Mouse (Mus musculus) cerebellum, postnatal 14 days (tissue): ENCODE measurements around the gene Btn1a1.

Experiments
- DNase-seq, 2 experiments: peaks; one replicate each; pipeline ENCODE4 v3.0.0; 2021; ENCODE audit warnings: mixed read lengths in 2 of 2

Gene Btn1a1

DNA sequence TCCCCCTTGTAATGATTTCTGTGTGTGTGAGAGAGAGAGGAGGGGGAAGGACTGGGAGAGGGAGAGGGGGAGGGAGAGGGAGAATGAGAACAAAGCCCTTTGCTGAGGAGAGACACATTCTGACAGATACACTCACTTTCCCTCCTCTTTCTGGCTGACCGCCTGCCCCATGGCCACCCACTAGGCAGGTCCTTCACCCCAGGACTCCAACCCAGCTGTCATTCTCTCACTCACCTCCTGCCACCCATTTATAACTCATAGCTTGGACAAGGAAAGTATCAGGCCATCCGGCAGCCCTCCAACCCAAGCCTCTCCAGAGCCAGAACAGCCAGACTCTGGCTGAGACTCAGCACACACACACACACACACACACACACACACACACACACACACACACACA, 10.0 kb upstream of the Btn1a1 start:
- peak; percentile 78 to 86 for DNase-seq

DNA sequence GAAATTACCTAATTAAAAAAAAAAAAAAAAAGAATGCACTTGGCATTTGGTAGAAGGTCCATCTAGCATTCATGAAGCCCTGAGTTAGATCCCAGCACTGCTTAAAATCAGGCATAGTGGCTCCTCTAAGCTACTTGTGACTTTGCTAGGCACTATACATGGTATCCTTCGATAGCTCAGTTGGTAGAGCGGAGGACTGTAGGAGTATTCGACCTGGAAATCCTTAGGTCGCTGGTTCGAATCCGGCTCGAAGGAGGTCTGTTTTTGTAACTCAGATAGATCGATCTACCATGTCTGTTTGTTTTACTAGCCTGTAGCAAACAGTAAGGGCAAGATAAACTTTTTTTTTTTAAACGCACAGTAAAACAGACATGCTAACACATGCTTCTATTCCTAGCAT, 1.2 kb upstream of the Btn1a1 start:
- peak; percentile 75 to 77 for DNase-seq

DNA sequence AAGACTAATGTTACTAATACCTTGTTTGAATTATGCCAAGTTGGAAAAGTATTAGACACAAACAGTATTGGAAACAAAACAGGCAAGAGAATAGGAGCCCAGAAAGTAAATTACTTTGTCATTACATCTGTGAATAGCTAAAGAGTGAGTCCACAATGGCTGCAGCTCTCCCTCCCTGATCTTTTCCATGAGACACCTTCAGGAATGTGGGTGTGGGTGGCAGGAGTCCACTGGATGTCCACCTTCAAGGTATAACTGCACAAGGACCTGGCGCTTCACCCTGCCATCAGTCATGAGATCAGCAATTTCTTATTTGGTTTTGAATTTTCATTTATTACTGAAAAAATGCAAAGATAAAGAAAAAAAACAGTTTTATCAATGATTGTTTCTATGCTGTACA, 605 bp upstream of the Btn1a1 start:
- no peak for DNase-seq

DNA sequence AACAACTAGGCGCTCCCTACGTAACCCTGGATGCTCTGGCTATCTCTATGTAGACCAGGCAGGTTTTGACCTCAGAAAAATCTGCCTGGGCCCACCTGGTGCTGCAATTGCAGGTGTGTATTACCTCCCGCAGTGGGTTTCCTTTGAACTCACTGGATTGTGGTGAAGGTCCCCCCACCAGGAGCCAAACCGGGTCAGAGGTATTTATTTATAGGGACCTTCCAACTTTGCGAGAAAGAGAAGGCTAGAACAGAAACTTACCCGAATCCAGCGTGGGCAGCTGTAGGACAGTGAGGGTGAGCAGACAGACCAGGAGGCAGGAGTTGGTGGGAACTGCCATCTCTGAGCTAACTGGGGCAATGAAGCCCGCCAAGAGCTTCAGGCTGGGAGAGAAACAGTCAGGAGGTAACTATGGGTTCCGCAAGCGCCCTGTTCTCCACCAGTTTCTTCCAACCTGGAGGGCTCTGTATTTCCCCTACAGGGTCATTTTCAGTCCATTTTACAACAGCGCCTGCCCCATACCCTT, 797 bp downstream of the Btn1a1 start:
- no peak for DNase-seq

DNA sequence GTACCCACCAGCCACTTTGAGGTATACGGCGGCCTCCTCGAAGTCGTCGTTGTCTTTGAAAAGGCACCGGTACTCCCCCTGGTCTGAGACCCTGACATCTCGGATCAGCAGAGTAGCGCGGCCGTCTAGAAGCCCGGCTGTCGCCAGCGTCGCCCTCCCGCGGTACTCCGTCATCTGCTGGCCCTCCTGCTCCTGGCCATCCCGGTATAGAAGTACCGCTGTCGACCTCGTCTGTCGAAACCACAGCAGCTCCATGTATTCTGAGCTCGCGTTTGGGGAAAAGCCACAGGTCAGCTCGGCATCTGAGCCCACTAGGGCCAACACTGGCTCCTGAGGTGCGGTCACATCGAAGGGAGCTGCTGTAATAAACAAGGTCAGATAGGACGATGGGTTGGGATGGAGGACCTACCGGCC, 1.5 kb downstream of the Btn1a1 start:
- peak; percentile 65 for DNase-seq

DNA sequence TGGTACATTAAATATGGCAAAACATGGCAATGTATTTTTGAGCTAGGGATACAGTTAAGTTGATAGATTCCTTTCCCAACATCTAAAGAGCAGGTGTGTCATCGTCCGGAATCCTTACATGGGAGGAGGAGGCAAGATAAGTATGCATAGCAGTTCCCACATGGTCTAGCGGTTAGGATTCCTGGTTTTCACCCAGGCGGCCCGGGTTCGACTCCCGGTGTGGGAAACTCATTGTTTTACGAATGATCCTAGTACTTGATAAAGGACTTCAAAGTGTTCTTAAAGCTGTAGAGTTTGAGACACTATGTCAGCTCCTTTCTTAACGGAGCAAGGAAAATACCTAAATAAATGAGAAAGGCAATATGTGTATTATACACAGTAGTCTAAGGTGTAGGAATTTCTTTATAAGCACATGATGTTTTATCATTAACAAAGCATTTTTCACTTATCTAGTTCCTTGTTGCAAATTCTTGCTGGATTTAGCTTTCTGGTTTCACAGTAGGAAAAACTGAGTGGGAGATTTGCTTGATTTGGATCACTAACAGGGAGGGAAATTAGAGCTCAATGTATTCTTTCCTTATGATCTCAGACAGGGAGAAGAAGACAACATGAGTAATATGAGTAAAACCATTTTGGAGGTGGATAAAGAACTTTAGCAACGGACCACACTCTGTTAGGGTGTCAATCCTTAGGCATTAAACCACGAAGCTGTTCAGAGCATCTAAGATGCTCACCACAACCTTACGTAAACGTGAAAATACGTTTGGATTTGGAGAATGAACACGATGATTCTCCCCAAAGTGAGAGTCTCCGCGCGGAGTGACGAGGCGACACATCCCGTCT, 2.1 kb downstream of the Btn1a1 start:
- DNase-seq = peak; percentile 88 to 89

DNA sequence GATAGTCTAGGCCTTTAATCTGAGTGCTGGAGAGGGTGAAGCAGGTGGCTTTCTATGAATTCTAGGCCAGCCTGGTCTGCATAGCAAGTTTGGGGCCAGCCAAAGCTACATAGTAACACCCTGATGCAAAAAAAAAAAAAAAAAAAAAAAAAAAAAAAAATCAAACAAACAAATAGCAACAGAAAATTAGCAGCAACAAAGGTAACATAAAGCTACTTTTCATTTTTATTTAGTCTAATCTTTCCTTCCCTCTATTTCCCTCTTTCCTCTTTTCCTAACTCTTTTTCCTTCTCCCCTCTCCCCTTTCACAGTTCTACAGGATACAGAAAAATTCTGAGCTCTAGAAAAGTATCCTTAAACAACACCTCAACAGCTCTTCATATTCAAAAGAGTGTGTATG, 3.0 kb downstream of the Btn1a1 start:
- DNase-seq = no peak

DNA sequence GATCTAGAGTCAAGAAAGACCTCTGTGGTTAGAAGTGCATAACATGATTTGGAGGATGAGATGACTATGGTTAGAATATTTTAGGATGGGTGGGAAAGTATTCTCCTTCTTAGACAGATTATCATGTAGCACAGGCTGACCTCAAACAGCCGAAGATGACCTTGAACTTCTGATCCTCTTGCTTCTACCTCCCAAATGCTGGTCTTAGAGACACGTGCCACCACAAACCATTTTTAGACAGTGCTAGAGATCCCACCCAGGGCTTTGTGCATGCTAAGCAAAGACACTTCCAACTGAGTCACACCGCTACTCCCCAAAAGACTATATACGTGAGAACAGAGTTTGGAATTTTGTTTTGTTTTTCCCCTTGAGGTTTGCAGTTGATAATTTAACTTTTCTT, 3.6 kb downstream of the Btn1a1 start:
- DNase-seq = no peak

DNA sequence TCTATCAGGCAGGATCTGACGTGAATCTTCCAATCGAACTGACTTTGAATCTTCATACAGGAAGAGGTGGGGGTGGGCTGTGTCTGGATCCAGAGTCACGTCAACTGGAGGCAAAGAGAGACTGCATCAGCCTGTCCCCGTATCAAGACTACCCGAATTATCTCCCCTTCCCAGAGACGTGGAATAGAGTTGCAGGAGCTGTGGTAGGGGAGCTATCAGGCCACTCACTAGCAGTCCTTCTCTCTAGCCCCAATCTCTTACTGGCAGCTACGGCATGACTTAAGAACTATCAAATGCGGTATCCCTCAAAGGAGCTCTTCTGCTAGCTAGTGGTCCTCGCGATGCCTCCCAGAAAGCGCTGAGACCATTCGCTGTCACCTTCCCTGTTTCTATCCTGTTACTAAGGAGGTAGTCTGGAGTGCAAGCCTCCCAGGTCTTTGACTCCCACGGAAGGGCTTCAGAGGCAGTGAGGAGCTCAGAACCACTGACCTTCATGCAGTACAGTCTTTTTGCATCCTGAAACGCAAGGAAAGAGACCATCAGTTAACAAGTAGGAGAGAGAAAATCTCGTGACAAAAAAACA, 6.3 kb downstream of the Btn1a1 start:
- DNase-seq = no peak

DNA sequence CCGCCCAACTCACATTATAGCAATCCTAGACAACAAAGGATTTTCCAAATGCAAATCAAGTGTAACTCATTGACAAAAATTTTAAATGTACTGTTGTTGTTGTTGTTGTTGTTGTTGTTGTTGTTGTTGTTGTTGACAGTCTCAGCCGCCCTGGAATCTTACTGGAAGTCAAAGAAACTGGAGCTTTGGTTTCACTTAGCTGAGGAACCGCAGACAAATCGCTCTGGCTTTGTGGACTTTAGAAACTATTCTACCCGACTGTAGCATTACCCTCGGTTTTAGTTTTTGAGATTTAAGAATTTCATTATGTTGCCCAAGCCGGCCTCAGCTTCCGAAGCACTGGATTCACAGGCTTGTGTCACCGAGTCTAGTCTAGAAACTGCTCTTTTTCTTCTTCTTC, 11.8 kb downstream of the Btn1a1 start:
- DNase-seq = peak in 1 of 2 experiments; percentile 10

DNA sequence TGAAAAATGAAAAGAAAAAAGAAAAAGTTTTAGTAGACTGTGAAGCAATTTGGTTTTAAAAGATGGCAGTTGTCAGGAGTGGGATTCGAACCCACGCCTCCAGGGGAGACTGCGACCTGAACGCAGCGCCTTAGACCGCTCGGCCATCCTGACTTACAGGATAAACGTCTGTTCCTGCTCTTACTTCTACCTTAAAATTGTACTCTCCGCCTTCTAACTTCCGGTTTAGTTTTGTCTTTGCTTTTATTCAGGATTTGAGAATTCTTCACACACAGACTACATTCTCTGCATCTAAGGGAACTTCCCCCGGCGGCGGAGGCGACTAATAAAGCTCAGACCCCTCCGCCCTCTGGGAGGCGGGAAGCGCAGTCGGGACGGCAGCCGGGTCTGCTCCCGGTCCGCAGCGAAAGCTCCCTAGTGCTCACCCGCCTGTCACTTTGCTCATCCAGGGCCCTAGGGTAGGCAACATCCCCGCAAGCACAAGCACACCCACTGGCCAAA, 12.3 kb downstream of the Btn1a1 start:
- DNase-seq = peak; percentile 80 to 87

DNA sequence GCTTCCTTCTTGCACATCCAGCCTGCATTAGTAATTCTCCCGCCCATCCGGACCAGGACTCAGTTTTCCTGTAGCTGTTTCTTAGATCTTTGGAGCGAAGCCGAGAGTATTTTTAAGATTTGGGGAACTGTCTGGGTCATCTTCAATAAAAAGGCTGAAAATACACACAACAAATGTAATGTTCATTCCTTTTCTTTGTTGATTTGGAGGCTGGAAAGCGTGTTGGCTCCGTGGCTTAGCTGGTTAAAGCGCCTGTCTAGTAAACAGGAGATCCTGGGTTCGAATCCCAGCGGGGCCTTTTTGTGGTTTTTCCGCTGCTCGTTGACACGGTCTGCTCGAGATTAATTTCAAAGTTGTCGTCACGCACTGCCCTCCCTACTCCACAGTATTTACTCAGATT, 15.3 kb downstream of the Btn1a1 start:
- peak; percentile 90 to 92 for DNase-seq

DNA sequence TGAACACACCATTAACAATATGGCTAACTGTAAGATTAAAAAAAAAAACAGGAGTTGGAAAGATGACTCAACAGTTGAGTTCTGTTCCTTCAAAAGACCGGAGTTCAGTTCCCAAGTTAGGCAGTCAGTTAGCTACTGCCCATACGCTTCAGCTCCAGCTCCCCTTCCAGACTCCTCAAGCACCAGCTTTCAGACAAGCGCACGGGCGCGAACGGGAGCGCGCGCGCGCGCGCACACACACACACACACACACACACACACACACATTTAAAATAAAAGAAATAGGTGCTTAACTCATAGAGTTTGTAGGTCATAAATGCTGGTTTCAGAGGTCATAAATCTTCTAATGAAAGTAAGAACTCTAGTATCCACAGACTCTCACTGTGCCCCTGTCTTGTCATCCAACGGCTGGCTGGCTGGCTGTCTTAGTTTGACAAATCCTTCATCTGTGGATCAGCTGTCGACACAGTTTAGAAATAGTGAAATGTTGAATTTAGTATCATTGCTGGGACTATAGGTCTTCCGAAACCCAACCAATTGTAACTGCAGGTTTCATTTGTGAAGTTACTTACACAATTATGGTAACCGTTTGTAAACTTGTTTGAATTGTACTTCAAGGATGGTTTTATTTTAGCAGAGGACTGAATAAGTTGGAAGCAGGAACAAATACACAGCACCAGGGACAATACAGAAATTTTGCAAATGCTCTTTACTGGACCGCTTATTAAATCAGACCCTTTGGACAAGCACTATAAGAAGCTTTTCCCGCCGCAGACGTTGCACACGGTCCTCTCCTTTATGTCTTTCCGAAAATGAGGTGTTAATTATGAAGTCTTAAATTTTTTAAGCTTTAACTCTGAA, 16.2 kb downstream of the Btn1a1 start:
- DNase-seq = peak; percentile 74

DNA sequence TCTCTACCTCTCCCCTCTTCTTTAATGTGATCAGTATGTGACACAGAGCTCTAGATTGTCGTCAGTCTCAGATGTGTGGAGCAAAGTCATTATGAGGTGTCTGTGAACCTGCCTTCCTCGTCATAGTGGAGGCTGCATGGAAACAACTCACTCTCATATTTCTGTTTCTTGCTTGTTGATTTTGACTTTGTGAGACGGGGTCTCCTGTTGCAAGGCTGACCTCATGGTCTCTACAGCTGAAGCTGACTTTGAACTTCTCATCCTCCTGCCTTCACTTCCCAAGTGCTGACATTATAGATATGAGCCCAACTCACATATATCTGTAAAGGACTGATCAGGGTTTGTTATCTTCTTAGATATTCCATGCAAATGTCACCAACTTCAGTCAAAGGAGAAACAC, 16.9 kb downstream of the Btn1a1 start:
- DNase-seq = no peak

DNA sequence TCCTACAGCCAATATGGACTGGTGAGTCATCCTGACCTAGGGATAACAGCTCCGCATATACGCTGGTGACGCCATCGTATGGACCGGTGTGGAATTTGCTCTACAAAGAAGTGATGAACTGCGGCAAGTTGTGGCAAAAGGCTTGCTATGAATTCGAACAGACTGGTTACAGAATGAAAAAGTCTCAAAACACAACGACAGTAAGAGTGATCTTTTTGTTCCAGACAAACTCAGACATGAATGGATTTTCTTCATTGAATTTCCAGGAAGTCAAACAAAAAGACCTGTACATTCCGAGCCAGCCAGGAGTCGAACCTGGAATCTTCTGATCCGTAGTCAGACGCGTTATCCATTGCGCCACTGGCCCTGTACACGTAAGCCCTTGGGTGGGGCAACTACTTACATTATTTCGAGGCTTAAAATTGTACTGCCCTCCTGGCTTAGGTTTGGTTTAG, 19.2 kb downstream of the Btn1a1 start:
- peak; percentile 93 to 95 for DNase-seq

DNA sequence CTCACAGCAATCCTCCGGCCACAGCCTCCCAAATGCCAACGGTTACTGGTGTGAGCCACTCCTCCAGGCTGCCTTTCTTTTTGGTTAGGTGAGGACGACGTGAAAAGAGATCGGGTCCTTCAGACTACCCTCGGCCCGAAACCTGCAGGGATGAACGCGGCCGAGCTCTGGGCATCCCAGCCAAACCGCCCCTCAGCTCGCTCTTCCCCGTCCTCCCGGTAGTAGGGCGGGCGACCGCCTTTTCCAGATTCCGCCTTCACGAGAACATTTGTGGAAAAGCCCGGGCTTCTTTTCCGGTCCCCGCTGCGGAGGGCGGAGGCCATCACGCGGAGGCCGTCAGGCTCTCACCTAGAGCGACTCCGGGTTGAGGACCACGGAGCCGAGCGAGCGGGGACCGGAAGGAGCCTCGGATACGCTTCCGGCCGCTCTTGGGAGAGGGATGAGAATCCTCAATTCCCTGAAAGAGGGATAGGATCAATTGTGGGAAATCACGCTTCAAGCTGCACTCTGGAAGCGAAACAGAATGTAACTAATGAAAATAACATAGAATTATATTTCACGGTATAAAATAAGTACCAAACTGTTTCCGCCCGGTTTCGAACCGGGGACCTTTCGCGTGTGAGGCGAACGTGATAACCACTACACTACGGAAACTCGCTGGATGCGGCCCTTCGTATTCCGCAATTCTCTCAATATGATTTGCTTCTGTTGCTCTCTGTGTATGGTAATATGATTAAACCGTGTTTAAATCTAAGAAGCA, 20.0 kb downstream of the Btn1a1 start:
- DNase-seq = peak; percentile 95 to 96

DNA sequence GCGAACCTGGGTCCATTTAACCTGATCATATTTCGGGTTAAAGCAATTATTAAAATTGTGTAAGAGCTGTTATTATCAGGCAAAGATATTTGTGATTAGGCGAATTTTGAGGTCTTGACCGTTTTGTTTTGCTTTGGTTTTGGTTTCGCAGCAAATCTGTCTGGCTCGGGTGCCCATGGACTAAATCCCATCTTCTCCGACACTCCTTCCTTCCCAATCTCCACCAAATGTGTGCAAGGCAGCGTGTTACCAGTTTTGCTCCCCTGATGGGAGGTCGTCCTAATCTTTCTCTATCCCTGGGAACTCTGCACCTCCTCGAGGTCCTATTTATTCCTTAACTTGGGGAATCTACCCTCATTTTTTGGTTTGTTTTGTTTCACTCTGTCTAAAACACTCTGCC, 20.5 kb downstream of the Btn1a1 start:
- no peak for DNase-seq

DNA sequence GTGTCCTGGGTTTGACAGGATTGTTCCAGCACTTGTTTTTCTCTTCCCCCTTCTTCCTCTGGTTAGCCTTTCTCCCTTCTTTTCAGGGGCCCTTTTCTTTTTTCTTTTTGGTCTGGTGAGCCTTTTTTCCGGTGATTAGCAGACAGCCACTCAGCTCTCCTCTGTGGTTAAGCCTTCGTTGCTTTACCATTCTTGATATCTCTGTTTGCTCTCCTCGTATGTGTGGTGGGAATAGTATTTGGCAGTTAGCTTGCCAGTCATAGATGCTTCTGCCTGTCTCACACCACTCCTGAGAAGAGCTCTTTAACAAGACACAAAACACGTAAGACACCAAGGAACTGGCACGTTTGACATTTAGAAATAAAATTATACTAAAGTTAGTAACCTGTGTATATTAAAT, 21.2 kb downstream of the Btn1a1 start:
- peak in 1 of 2 experiments; percentile 15 for DNase-seq

DNA sequence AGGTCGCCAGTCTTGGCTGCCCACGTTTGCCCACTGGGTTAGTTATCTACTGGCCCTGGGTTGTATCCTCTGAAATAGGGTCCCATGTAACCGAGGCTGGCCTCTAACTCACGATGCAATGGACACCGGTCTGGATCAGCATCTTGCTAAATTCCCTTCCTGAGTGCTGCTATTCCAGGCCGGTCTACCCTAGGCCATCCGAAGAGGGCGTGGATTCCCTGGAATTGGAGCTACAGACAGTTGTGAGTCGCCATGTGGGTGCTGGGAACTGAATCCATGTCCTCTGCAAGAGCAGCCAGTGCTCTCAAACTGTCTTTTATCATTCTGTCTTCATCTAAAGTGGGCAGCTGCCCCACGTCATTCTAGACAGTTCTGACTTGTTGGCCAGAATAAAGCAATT, 25.8 kb downstream of the Btn1a1 start:
- DNase-seq = no peak

DNA sequence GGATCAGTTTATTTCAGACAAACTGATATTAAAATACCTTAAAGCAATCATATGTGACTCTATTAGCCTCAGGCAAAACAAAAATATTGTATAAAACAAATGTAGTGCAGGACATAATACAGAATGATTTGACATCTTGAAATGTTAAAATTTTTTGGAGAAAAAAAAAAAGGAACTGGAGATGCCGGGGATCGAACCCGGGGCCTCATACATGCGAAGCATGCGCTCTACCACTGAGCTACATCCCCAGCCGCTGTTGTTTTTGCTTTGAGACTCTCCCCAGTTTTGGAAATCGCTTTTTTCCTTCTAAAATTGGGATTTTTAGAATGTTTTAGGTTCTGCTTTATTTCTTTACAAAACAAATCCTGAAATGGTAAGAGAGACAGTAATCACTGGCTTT, 27.2 kb downstream of the Btn1a1 start:
- DNase-seq = peak; percentile 79 to 86

DNA sequence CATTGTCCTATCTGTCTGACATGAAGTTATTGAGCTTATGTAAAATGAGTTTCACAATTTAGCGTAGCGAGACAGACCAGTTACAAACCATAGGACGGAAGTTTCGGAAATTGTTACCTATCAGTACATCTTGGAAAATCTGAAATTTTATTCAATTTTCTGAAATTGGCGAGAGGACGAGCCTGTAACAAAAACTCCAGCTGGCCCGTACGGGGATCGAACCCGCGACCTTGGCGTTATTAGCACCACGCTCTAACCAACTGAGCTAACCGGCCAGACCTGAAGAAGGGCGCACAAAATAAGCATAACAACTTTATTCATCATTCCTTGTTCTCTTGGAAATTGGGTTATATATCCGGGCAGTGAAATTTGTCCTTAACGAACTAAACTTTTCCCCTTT, 27.8 kb downstream of the Btn1a1 start:
- peak; percentile 95 for DNase-seq
